Mouse (Mus musculus) 3T3-L1 (cell line): ENCODE measurements around the gene Taar6.

Source experiments
- DNase-seq: peaks from one replicate; pipeline ENCODE4 v3.0.0-alpha.2; 2015; ENCODE audit warnings: low read depth, low spot score

Taar6 gene

DNA sequence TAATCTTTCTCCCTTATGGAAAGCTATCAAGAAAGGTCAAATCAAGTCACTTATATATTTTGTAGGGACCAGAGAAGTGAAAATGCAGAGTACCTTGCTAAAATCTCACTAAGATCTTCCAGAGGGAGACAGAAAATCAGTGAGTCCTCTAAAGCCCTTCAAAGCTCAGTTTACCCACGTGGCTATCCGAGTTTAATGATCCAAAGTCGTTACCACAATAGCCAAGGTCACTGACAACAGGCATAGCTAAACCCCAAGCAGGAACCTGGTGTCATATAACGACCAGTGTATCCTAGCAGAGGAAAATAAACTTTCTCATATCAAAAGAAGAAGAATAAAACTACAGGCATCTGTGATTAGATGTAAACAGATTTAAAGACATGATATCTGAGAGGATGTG is 47.8 kb downstream of the Taar6 start:
- DNase-seq = no peak
